Mouse (Mus musculus): Measurements from ENCODE around the gene Slc9a3r2.

Gene Slc9a3r2

DNA sequence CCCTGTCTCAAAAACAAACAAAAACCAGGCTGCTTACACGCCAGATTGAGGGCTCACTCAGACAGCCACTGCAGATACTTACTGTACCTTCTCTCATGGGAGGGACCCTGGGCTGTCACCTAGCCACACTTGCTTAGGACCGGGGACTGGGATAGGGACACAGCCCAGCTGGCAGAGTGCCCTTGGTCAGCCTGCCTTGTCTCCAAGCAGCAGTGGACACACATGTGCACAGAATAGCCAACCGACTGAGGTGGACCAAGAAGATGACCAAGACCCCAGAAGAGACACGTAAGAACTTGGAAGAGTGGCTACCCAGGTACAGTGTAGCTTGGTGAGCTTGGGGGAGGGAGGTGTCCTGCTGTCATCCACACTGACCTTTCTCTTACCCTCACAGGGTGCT, 11.9 kb downstream of the Slc9a3r2 start:
- in situ Hi-C loops (cut with MseI, MboI), result no loop called here

DNA sequence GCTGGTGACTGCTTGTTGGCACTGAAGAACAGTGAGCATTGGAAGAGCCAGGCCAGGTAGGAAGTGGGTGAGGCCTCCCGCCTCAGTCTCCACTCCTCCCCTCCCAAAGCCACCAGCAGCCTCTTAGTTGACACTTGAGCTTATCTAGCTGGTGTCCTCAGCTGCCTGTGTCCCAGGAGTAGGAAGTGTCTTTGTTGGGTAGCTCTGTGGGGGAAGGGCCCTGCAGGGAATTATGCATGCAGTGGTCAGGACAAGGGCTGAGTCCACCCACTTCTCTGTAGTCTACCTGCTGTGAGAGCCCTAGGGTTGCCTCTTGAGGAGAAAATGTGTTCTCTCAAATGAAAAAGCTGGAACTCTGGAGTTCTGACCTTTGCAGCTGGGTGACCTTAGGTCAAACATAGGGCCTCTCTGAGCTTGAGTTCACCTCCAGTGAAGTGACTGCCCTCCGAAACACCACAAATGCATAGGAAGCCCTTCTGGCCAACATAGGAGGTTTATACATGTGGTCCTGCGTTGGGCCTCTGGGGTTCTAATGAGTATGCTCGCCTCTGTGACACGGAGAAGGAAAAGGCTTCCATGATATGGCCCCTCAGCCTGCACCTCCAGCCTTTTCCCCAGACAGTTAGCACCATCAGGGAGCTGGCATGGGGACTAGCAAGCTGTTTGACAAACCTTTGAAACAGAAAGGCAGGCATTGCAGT, 13.2 kb downstream of the Slc9a3r2 start:
- in situ Hi-C loops (cut with MseI, MboI), result no loop called here

DNA sequence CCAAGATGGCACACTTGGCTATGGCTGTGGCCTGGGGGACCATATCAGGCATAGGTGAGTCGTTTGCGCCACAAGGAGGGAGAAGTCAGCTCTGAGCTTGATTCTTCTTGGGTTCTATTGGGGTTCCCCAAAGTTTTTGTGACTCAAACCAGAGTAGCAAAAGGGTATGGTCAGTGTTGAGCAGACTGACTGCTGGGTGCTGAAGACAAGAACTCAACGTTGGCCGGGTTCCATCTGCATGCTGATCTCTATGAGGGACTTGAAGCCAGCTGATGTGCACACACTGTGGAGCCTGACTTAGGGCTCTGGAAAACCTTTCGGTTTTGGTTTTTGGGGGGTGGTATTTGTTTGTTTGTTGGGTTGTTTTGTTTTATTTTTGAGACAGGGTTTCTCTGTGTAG, 14.4 kb downstream of the Slc9a3r2 start:
- in situ Hi-C loops (cut with MseI, MboI), result no loop called here

DNA sequence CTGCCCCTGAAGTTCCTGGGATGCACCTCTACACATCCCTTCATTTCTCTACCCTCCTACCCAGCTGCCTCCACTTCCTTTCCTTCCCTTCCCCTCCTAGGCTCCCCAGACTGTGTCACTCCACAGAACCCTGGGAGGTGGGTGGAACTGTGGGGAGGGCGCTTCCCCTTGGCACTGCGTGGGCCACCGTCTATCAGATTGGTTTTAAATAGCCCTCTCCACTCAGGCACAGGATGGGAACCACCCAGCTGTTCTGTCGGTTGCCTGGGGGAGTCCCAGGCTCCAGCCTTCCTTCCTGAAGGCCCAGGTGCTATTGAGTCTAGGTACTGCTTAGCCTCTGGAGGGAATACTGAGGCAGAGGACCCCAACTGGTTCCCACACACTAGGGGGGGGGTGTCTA, 15.1 kb downstream of the Slc9a3r2 start:
- in situ Hi-C loops (cut with MseI, MboI), result no loop called here

DNA sequence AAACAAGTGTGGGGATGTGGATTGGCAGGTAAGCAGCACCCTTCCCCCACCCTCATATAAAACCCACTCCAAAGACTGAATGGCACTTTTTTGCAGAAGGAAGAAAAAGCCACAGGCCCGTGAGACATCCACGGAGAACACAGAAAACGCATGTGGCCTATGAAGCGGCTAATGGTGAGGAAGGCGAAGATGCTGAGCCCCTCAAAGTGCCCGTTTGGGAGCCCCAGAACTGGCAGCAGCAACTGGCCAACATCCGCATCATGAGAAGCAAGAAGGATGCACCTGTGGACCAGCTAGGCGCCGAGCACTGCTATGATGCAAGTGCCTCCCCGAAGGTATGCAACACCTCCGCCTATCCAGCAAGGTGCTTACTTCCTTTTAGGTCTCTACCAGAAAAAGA, 16.3 kb downstream of the Slc9a3r2 start:
- in situ Hi-C loops (cut with MseI, MboI), result no loop called here

DNA sequence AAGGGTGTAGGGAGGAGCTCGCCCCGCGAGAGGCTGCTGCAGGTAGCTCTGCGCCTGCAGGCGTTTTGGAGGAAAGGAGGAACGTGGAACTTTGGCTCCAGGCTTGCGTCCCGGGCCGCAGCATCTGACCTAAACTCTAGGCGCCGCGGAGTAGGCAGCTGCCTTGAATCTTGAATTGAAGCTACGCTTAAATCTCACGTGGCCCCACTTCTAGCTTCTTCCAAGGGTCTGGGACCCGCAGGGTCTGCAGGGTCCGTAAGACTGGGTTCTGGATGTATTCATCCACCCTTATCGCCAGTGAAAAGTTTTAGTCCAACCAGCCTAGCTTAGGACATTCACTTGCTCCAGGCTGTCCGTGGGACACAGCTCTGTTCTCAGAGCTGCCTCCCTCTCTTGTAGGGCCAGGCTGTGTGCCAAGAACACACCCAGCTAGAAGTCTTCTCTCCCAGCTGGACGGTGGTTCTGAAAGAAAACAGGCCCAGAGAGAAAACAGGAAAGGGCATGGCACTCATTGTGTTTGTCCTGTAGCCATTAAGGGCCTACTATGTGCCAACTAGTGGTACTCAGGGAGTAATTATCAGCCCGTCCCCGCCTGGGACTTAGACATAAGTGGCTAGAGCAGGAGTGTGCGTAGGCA, 17.2 kb downstream of the Slc9a3r2 start:
- in situ Hi-C loops (cut with MseI, MboI), result no loop called here

DNA sequence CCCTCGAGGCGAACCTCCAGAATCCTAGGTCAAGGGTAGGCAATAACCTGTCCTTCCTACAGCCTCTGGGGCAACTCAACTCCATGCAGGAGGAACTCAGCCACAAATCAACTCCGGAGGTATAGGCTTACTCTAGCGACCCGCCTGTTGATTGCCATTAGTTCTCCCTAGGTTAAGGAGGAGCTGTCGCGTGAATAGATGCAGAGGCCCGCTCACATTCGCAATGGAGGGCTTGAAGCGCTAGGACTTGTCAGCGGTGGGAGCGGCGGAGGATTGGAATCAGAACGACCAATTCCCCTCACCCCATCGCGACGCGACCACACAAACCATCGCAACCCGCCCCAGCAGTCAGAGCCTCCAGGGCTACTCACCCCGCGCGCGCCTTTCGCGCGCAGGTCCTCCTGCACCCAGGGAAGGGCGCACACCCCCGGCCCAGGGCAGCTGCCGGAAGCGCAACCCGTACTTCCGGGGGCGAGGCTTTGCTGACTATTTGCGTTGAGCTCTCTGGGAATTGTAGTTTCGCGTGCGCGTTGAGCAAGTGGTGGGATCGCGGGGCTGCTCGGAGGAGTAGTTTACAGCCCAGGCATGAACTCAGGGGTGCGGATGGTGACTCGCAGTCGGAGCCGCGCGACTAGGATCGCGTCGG, 17.8 kb downstream of the Slc9a3r2 start, which contains the start of the genes Tsc2 and Nthl1:
Tsc2 (minus strand) TSS at position 464 of the 646 bp plus-strand sequence.
Nthl1 (plus strand) TSS at position 514 of the 646 bp plus-strand sequence.
- in situ Hi-C loops (cut with MseI, MboI), result no loop called here

DNA sequence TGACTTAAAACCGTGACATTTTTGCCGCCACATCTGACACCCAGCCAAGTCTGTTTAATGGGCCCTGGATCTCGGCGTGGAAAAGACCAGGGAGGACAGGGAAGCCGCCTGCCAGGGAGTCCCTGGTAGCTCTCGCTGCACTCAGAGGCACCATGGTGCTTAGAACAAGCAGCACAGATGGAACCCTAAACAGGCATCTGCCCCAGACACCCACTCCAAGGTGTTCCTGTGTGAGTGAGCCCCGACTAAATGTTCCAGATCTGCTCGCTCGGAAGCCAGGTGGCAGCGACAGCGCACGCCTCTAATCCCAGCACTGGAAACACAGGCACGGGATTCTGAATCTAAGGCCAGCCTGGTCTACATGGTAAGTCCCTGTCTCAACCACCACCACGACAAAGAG, 20.1 kb downstream of the Slc9a3r2 start:
- in situ Hi-C loops (cut with MseI, MboI), result no loop called here

DNA sequence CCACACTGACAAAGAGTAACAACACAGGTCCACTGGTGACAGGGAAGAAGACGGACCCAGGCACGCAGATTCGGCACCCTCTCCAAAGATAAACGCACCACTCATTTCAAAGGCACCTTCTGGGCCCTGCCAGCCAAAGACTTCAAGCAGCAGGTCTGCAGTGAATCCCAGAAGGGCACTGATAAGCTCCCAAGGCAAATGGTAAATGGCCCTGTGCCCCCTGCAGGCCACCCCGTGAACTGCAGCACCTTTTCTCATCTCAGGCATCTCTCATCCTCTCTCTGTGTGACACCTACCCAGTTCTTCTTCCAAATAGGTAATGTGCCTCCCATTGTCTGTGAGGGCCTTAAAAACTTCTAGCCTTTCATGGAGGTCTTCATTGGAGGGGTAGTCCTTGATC, 21.5 kb downstream of the Slc9a3r2 start:
- in situ Hi-C loops (cut with MseI, MboI), result no loop called here

DNA sequence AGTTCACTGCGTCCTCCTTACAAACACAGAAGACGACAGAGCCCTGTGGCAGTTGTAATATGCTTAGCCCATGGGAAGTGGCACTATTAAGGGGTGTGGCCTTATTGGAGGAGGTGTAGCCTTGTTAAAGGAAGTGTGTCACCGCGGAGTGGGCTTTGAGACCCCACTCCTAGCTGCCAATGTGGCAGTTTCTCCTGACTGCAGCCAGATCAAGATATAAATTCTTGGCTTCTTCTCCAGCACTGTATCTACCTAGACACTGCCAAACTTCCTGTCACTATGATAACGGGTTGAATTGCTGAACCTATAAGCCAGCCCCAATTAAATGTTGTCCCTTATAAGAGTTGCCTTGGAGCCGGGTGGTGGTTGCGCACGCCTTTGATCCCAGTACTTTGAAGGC, 24.7 kb downstream of the Slc9a3r2 start:
- in situ Hi-C loops (cut with MseI, MboI), result no loop called here

DNA sequence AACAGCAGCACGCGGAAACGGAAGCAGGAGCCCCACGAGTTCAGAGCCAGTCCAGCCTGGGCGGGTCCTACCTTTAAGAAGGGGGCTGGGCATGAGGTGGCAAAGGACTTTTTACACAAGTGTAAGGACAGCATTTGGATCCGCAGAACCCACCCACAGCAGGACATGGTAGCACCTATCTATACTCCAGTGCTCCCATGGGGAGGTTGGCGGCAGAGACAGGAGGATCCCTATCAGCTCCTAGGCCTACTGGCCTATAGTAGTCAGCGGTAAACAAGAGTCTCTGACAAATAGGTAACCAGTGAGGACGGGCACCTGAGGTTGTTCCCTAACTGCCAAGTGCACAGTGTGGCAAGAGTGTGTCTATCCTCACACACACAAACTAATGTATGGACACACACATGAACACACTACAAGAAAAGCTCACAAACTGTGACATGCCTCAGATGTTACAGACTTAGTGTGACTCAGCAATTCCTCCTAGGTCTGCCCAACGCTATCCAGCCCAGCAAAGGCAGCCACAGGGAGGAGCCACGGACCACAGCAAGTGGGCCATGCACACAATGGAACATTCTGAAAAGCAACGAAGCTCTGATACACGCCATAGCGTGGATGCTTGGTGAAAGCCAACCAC, 32.4 kb downstream of the Slc9a3r2 start:
- in situ Hi-C loops (cut with MseI, MboI), result no loop called here

DNA sequence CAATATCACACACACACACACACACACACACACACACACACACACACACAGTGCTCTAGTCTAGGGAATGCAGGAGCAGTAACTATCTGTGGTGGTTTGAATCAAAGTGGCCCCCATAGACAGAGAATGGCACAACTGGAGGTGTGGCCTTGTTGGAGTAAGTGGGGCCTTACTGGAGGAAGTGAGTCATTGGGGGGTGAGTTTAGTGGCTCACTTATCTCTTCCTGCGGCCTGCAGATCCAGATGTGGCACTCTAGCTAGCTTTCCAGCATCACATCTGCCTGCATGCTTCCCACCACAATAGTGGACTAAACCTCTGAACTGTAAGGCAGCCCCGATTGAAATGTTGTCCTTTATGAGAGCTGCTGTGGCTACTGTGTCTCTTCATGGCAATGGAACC, 39.4 kb downstream of the Slc9a3r2 start:
- in situ Hi-C loops (cut with MseI, MboI), result no loop called here

DNA sequence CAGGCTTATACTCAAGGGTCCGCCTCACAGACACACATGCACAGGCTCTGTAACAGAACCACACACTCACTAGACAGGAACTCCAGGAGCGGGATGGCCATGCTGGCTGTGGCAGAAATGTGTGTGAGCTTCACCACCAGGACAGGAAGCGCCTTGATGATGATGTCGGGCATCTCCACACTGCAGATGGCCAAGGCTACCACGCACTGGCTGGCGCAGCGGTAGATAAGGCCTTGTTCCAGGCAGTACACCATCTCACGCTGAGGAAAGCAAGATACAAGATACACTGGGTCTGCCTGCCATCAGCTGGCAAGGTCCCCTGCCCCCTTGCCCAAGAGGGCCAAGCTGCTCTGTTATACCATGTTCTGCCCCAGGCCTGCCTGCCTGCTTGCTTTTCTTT, 41.3 kb downstream of the Slc9a3r2 start:
- in situ Hi-C loops (cut with MseI, MboI), result no loop called here

DNA sequence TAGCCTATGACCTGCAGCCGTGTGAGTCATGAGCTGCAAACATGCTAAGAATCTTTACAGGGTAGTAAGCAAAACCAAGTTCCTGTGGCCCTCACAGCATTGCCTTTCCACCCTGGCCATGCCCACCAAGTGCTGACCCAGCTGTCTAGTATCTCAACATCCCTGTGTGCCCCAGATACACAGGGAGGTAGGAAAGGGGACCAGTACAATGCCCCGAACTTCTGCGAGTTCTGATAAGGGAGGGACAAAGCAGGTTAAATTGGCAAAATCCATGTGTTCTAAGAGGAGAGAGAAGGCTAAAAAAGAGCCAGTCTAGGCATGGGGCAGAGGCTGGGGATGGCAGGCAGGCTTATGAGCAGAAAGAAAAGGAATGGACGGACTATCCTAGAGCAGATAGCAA, 41.8 kb downstream of the Slc9a3r2 start:
- in situ Hi-C loops (cut with MseI, MboI), result no loop called here

DNA sequence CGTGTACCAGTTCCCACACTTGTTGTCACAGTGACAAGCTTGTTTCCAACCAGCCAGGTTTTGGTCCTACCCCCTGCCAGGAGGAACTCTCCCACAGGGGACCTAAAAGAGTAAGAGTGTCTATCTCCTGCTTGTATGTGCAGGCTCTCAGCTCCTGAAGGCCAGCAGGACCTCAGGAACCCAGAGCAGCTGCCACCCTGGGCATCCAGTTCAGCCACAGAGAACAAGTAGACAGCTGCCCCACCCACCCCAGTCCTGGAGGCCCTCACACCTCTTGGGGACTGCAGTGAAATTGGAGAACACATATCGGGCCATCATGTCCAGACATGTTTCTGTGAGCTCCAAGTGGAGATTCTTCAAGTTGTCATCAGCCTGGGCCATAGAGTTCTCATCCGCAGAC, 45.6 kb downstream of the Slc9a3r2 start:
- in situ Hi-C loops (cut with MseI, MboI), result no loop called here

DNA sequence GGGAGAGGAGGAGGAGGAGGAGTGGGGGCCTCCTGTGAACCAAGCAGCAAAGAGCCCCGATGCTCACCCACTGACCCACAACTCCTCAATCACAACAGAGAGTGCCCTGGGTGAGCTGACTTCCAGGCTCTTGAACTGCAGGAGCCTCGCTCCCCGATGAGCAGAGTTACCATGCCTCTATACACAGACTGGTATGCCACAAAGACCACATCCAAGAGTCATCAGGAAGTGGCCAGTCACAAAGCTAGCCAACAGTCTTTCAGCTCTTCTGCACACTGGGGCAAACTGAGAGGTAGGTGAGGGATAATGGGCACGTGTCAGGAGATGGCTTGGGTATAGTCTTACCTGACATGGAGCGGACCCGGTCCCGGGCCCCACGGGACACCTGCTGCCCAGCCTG, 46.2 kb downstream of the Slc9a3r2 start:
- in situ Hi-C loops (cut with MseI, MboI), result no loop called here

DNA sequence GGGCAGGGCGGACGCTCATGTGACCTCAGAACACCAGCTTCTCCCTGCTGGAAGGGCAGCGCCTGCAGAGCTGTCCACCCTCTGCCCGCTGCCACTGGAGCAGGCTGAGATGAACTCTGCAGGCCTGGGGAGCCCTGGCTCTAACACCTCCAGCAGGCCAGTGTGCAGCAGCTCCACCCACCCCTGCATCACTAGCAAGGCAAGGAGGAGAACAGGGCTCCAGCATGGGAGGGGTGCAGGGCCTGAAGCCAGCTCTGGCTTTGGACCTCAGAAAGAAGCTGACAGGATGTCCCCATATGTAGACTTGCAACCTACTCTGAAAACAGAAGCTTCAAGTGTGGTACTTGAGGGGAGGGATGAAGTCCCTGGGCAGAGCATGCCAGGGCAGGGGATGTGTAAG, 49.6 kb downstream of the Slc9a3r2 start:
- in situ Hi-C loops (cut with MseI, MboI), result no loop called here

DNA sequence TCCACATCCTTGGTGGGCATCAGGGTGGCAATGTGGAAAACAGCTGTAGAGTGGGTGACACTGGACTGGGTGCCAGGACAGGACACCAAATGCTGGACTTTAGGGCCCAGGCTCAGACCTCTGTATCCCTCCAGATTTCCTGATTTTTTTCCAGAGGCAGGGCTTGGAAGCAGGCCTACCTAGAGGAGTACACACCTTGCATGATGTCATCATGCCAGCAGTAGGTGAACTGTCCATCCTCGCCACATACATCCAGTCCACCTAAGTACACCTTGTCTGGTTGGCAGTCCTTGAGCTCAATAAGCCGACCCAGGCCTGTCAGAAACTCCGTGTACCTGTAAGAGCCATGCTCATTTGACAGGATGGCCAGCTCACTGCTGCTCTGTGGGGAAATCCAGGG, 52.1 kb downstream of the Slc9a3r2 start:
- in situ Hi-C loops (cut with MseI, MboI), result no loop called here

DNA sequence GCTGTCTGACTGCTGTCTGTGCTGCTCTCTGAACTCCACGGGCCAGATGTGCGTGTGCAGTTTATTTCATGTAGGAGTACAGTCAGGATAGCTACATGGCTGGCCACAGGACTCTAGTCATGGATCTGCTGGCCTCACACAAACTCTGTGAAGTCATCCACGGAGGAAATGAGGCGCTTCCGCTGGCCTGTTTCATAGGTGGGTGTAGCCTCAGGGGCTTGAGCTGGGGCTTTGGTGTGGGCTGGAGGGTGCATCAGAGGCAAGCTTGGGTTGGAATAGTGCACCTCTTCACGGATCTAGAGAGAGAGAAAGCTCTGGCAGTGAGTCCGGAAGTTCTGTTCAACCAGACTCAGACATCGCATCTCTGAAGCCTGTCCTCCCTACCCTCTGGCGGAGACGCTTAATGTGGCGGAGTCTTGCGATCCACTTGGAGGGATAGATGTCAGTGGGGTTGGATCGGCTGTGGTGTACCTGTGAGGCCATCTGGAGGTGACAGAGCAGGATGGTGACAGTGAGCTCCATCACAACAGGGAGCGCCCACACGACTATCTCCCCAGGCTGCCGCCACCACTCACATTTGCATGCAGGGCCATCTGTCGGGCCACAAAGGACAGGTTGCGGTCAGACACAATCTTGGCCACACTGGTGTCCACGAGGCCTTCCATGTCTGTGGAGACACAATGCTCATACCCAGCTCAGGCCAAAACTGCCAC, 53.5 kb downstream of the Slc9a3r2 start:
- in situ Hi-C loops (cut with MseI, MboI), result no loop called here

DNA sequence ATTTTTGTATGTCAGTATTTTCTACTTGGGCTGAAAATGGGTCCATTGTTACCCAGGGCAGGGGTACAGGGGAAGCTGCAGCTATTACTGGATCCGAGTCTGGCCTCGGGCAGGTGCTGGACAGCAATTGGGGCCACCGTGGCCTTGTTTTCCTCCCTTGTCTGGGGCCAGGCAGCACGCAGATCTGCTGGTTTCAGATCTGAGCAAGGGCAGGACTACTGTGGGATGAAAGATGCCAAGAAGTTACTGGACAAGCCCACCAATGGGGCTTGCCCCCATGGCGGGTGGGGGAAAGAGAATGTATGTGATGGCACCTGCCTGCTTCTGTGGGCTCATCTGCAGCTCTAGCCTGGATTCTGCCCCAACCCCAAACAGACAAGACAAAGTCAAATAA, 54.1 kb downstream of the Slc9a3r2 start:
- in situ Hi-C loops (cut with MseI, MboI), result no loop called here

DNA sequence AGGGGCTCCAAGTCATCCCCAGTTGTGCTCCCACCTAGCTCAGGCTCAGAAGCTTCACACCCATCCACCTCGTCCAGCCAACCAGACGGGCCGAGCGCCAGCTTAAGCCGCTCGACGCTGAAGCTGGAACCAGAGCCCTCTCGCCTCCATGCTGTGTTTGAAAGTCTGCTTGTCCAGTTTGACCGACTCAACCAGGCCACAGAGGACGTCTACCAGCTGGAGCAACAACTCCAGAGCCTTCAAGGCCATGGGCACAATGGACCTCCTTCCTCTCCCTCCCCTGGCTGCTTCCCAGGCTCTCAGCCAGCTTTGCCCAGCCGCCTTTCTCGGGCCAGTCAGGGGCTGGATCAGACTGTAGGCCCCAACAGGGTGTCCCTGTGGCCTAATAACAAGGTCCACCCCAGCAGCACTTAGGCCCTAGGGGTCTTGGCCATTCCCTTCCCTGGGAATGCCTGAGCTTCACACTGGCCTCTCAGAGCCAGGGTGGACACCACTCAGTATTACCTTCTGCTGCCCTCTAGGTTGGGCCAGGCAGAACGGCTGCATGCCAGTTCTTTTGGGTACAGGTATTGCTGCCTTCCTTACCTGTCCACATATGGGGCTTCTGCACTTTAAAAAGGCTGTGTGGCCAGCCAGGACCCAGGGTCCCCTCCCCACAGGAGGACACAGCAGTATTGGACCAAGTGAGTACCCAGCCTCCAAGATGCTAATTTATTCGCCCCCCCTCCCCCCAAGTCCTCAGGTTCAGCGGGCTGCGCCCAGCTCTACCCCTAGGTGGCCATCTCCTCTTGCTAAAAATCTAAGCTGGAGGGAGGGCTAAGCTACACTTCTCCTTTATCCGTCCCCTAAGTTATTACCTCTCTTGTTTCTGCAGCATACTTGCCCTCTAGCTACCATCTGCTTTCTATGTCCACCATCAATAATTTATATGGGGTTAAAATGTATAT, 54.7 kb downstream of the Slc9a3r2 start:
- in situ Hi-C loops (cut with MseI, MboI), result no loop called here

All from mouse trophoblast stem cell (cell line).